Mouse (Mus musculus) midbrain, embryonic 12.5 days (tissue): ENCODE data around the gene Galr2. TPM values are rescaled to one million over a fixed set of nuclear protein-coding genes. Genes with fewer than 3 reads are reported as not detected.
"Not testable (repeated sequence)": the region's sequence is repeated elsewhere in the genome, so short reads cannot be mapped to it uniquely, and the experiment has no call there.

Experiments used
- ATAC-seq: fragments of 200-750 bp; cut with Nextera tagmentation; 2 replicates; pipeline ENCODE4 v1.8.0; 2017; ENCODE audit warnings: low read depth, moderate TSS enrichment, moderate library complexity; ENCODE audit not compliant: low FRiP score
- H3K27ac ChIP-seq: fragments of 300-500 bp; sonication (generic); replicated peaks from 2 replicates; pipeline ENCODE4 v1.5.1; 2016; ENCODE audit warnings: mild to moderate bottlenecking
- H3K27me3 ChIP-seq: fragments of 300-500 bp; sonication (generic); 2 replicates; pipeline ENCODE4 v1.6.1; 2016; ENCODE audit warnings: mild to moderate bottlenecking
- H3K36me3 ChIP-seq: fragments of 300-500 bp; sonication (generic); 2 replicates; pipeline ENCODE4 v1.6.1; 2016
- H3K4me1 ChIP-seq: fragments of 300-500 bp; sonication (generic); 2 replicates; pipeline ENCODE4 v1.6.1; 2016
- H3K4me2 ChIP-seq: fragments of 300-500 bp; sonication (generic); replicated peaks from 2 replicates; pipeline ENCODE4 v1.6.1; 2016; ENCODE audit warnings: mild to moderate bottlenecking, moderate library complexity
- H3K4me3 ChIP-seq: fragments of 300-500 bp; sonication (generic); 2 replicates; pipeline ENCODE4 v1.5.1; 2016; ENCODE audit warnings: mild to moderate bottlenecking
- H3K9ac ChIP-seq: fragments of 300-500 bp; sonication (generic); replicated peaks from 2 replicates; pipeline ENCODE4 v1.6.1; 2016; ENCODE audit warnings: mild to moderate bottlenecking, moderate library complexity
- H3K9me3 ChIP-seq: fragments of 300-500 bp; sonication (generic); 2 replicates; pipeline ENCODE4 v1.6.1; 2016; ENCODE audit warnings: mild to moderate bottlenecking
- WGBS: fragments of 180-500 bp; shearing (Covaris S2); methylation state at CpG from one replicate; pipeline ENCODE4 v1.1.7; 2016; 5-methylcytosine and 5-hydroxymethylcytosine counted together
- polyA plus RNA-seq: library from polyadenylated mRNA; unstranded; fragments of >200 nt; fragmentation: Nextera tagmentation; extraction: Ambion mirVana; gene quantifications from 2 replicates; pipeline ENCODE4 v1.2.1, GENCODE M21; 2016

The Galr2 gene
- polyA plus RNA-seq, 1 experiment from 2014 or later: 0.24 TPM

DNA sequence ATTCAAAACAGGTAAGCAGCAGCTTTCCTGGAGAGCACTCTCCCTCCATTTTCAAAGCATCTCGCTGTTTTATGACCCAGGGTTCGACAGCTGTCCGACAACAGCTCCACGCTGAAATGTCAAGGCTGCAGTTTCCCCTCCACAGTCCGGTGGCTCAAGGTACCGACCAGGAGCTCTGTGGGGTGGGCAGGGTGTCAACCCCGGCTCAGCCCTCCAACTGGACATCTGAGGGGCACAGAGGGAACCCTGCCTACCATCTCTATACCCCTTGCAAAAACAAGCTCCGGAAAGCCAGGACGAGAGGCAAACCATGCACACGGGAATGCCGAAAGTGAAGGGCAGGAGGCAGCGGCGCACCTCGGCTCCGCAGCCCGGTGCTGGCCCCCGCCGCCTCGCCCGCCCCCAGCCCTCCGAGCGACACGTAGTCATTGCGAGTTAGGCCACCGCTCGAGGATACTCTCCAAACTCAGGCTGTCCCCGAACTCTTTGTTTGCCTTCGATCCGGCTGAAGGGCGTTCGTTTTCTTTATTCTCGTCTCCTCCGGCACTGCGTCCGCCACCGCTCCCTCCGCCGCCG is 7.2 kb upstream of the Galr2 start:
- Histone ChIP-seq H3K4me2 (peak overlapping the region; percentile 98), H3K9me3 (no peaks in the 10 kb centered on the region), H3K27me3 (no peaks in the 10 kb centered on the region), H3K9ac (peak overlapping the region; percentile 81), H3K27ac (peak overlapping the region; percentile 88), H3K4me3 (peak overlapping the region; percentile 88), H3K36me3 (peaks cover 27% of the 10 kb centered on the region), H3K4me1 (peaks cover 24% of the 10 kb centered on the region)
- peak; percentile 48; the same call in 1 of the 2 replicates for ATAC-seq
- WGBS: under 1% methylated on average over 39 of the region's 39 CpGs

DNA sequence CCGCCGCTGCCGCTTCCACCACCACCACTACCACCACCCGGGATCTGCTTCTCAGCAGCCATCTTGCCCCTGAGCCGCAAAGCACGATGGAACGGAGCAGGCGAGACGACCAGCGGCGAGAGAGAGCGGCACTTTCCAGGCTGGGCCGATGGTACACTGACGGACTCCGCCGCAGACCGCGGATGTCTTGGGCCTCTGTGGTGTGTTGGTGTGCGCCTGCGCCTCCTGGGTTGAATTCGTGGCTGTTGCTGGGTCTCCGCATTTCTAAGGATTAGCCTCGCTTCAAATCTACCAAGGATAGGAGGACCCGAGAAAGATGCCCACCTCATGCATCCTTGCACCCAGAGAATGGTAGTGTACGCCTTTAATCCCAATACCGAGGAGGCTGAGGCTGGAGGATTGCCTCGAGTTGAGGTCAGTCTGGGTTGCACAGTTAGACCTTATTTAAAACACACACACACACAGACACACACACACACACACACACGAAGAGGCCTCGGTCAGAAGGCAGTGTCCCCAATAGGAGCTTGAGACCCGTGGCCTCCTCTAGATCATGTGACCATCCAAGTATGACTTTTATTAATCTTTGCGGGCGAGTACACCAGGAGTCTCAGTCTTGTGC is 6.6 kb upstream of the Galr2 start, which contains the start of gene Srp68:
Srp68 (minus strand) TSS at position 173 of the 622 bp plus-strand sequence.
- Histone ChIP-seq H3K27me3 (no peaks in the 10 kb centered on the region), H3K4me3 (peak within 1 kb of the TSS; percentile 88), H3K27ac (peak within 1 kb of the TSS; percentile 88), H3K36me3 (peaks cover 22% of the 10 kb centered on the region), H3K4me1 (peaks cover 24% of the 10 kb centered on the region), H3K9me3 (no peaks in the 10 kb centered on the region), H3K4me2 (peak within 1 kb of the TSS; percentile 98), H3K9ac (peak within 1 kb of the TSS; percentile 81)
- WGBS: 4% methylated on average over 32 of the region's 32 CpGs
- ATAC-seq: peak; percentile 98

DNA sequence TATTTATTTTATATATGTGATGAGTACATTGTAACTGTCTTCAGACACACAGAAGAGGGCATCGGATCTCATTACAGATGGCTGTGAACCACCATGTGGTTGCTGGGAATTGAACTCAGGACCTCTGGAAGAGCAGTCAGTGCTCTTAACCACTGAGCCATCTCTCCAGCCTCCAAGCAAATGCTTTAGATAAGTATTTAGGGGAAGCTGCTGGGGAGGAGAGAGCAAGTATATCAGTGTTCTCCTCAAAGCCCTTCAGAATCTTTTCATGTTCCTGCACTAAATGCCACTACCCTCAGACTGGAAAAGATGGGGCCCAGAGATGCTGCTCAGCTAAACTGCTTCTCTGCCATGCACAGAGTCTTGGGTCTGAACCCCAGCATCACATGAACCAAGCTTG is 3.6 kb upstream of the Galr2 start:
- not testable (repeated sequence) for H3K4me3 ChIP-seq, H3K9me3 ChIP-seq, H3K9ac ChIP-seq, H3K27ac ChIP-seq, H3K36me3 ChIP-seq, H3K4me2 ChIP-seq, ATAC-seq
- 97% methylated on average over 1 of the region's 1 CpGs for WGBS
- Histone ChIP-seq H3K4me1 (peaks cover 30% of the 10 kb centered on the region), H3K27me3 (peaks cover 26% of the 10 kb centered on the region)

DNA sequence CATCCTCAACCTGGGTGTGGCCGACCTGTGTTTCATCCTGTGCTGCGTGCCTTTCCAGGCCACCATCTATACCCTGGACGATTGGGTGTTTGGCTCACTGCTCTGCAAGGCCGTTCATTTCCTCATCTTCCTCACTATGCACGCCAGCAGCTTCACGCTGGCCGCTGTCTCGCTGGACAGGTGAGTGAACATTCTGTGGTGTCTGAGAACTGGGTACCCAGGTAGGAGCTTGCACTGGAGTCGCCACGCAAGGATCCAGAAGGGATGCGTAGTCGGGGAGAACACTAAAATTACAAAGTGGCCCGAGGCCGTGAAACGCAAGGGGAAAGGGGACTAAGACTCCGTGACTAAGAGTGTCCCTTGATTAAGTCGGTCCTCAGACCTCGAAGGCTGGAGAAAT is 932 bp downstream of the Galr2 start:
- Histone ChIP-seq H3K36me3 (no peaks in the 10 kb centered on the region), H3K9me3 (no peaks in the 10 kb centered on the region), H3K4me1 (peaks cover 12% of the 10 kb centered on the region; the same call in 1 of the 2 replicates), H3K9ac (peak overlapping the region; percentile 39; the same call in 1 of the 2 replicates), H3K27me3 (peaks cover 66% of the 10 kb centered on the region), H3K27ac (no peak overlapping the region), H3K4me2 (peak overlapping the region; percentile 48), H3K4me3 (peak overlapping the region; percentile 33)
- no peak for ATAC-seq
- 3% methylated on average over 18 of the region's 18 CpGs for WGBS

DNA sequence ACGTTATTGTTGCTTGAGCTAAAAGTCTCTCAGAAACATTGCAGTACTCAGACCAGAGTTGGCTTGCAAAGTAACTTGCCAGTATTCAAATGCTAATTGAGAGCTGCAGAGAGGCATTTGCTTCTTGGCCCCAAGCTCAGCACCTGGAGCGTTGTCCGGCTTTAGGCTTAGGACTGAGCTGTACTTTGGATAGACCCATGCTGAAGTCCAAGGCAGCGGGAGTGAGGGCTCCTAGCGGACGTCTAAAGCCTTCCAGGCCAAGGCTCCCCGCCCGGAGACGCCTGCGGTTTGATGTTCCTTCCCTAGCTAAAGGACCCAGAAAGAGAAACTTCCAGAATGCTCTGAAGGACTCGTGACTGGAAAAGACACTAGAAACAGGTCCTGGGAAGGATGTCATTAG is 1.4 kb downstream of the Galr2 start:
- H3K4me3 ChIP-seq: peak overlapping the region; percentile 33; the same call in 1 of the 2 replicates
- WGBS: under 1% methylated on average over 11 of the region's 11 CpGs

DNA sequence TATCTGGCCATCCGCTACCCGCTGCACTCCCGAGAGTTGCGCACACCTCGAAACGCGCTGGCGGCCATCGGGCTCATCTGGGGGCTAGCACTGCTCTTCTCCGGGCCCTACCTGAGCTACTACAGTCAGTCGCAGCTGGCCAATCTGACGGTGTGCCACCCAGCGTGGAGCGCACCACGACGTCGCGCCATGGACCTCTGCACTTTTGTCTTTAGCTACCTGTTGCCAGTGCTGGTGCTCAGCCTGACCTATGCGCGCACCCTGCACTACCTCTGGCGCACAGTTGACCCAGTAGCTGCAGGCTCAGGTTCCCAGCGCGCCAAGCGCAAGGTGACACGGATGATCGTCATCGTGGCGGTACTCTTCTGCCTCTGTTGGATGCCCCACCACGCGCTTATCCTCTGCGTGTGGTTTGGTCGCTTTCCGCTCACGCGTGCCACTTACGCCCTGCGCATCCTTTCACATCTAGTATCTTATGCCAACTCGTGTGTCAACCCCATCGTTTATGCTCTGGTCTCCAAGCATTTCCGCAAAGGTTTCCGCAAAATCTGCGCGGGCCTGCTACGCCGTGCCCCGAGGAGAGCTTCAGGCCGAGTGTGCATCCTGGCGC is 2.3 kb downstream of the Galr2 start:
- Histone ChIP-seq H3K27me3 (peaks cover 66% of the 10 kb centered on the region), H3K27ac (no peak overlapping the region), H3K4me3 (no peak overlapping the region), H3K4me2 (no peak overlapping the region), H3K4me1 (peaks cover 12% of the 10 kb centered on the region; the same call in 1 of the 2 replicates), H3K9me3 (no peaks in the 10 kb centered on the region), H3K36me3 (peaks cover 7% of the 10 kb centered on the region), H3K9ac (no peak overlapping the region)
- WGBS: 10% methylated on average over 48 of the region's 48 CpGs
- no peak for ATAC-seq

More for the DNA sequence above, 1.4 kb downstream of the Galr2 start:
- Histone ChIP-seq H3K4me1 (peaks cover 12% of the 10 kb centered on the region; the same call in 1 of the 2 replicates), H3K27me3 (peaks cover 66% of the 10 kb centered on the region), H3K4me2 (0 out of 2 replicates have a peak overlapping the region, but pooled peaks have one; percentile 48), H3K27ac (no peak overlapping the region), H3K9me3 (no peaks in the 10 kb centered on the region), H3K36me3 (no peaks in the 10 kb centered on the region), H3K9ac (no peak overlapping the region)
- no peak for ATAC-seq

DNA sequence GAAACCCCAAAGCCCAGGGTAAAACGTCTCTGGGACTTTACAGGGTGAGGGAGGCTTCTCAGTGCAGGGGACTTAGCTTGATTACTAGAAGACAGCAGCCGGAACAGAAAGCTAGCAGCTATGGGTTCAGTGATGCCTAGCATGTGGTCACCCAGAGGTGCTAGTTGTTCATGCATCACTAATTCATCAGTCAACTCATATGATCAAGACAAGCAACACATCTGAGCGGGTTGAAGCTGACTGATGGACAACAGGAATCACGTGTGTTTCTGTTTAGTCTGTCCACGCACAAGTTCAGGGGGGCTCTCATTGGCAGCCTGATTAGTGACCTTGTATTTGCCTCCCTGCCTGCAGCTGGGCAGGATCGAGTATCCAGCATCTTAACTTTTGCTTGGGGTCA is 3.2 kb downstream of the Galr2 start:
- Histone ChIP-seq H3K4me2 (no peak overlapping the region), H3K4me1 (peaks cover 12% of the 10 kb centered on the region; the same call in 1 of the 2 replicates), H3K36me3 (peaks cover 17% of the 10 kb centered on the region), H3K27ac (no peak overlapping the region), H3K9me3 (no peaks in the 10 kb centered on the region), H3K4me3 (no peak overlapping the region), H3K9ac (no peak overlapping the region), H3K27me3 (peaks cover 66% of the 10 kb centered on the region)
- no peak for ATAC-seq
- 66% methylated on average over 6 of the region's 6 CpGs for WGBS

DNA sequence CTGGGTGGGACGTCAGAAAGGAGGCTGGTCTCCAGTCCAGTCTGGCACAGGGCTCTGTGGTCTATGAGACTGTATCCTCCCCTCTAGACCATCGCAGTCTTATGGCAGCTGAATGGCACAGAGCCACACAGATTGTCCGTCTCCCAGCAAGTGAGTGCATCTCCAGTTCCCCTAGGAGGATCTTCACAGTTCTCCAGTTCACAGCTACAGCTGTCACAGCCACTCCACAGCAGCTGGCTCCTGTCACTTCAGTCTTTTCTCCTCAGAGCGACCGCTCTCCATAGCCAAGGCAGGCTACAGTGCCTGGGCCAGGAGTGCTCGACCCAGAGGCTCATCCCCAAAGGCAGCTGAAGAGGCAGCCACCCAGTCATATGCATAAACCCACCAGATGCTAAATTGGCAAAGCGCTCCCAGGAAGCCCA is 5.0 kb downstream of the Galr2 start:
- H3K4me2 ChIP-seq: no peak overlapping the region
- WGBS: 73% methylated on average over 7 of the region's 7 CpGs
- no peak overlapping the region for H3K9ac ChIP-seq
- no peak overlapping the region for H3K4me3 ChIP-seq
- H3K27ac ChIP-seq: no peak overlapping the region
- ATAC-seq: no peak
- peaks cover 54% of the 10 kb centered on the region for H3K27me3 ChIP-seq
- peaks cover 35% of the 10 kb centered on the region for H3K36me3 ChIP-seq
- peaks cover 12% of the 10 kb centered on the region; the same call in 1 of the 2 replicates for H3K4me1 ChIP-seq
- no peaks in the 10 kb centered on the region for H3K9me3 ChIP-seq

DNA sequence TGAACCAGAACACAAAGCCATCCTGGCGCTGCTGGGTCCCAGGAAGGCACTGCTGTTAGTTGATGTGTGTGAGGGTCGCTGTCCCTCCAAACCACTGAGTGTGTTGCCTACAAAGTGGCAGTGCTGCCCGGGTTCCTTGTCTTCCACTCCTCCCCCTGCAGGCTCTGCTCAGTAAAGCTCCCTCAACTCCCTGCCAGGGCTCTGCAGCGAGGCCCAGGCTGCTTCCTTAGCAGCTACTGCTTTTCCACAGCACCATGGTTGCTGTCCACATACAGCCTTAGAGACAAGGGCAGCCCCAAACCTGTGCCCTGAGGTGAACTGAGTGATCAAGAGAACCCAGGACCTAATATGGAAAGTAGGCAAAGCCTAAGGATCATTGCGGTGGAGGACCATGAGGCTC is 6.6 kb downstream of the Galr2 start:
- 75% methylated on average over 5 of the region's 5 CpGs for WGBS
- no peak overlapping the region for H3K4me2 ChIP-seq
- no peak overlapping the region for H3K27ac ChIP-seq

DNA sequence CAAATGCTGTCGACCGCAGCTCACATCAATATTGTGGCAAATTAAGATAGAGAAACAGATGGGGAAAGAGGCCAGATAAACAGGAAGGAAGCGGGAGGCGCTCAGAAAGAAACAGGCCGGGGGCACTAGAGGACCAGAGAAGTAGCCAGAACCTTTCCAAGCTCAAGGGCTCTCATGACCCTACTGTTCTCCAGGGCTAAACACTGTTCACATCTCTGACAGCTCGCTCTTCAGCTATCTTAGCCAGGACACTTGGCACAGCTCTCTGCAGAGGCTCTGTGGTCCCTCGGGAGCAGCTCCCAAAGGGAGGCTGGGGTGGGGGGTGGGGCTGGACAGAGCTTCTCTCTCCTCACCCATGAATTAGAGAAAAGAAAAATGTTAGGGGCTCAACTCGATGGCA is 9.8 kb downstream of the Galr2 start:
- no peak for ATAC-seq
- Histone ChIP-seq H3K9ac (no peak overlapping the region), H3K27ac (no peak overlapping the region), H3K4me3 (no peak overlapping the region), H3K4me1 (no peaks in the 10 kb centered on the region), H3K36me3 (peaks cover 75% of the 10 kb centered on the region), H3K27me3 (peaks cover 6% of the 10 kb centered on the region), H3K4me2 (no peak overlapping the region), H3K9me3 (no peaks in the 10 kb centered on the region)
- 95% methylated on average over 8 of the region's 8 CpGs for WGBS

More for the DNA sequence above, 6.6 kb downstream of the Galr2 start:
- H3K9me3 ChIP-seq: no peaks in the 10 kb centered on the region
- no peaks in the 10 kb centered on the region for H3K4me1 ChIP-seq
- H3K27me3 ChIP-seq: peaks cover 38% of the 10 kb centered on the region
- H3K4me3 ChIP-seq: no peak overlapping the region
- no peak overlapping the region for H3K9ac ChIP-seq
- H3K36me3 ChIP-seq: peaks cover 47% of the 10 kb centered on the region
- ATAC-seq: no peak

DNA sequence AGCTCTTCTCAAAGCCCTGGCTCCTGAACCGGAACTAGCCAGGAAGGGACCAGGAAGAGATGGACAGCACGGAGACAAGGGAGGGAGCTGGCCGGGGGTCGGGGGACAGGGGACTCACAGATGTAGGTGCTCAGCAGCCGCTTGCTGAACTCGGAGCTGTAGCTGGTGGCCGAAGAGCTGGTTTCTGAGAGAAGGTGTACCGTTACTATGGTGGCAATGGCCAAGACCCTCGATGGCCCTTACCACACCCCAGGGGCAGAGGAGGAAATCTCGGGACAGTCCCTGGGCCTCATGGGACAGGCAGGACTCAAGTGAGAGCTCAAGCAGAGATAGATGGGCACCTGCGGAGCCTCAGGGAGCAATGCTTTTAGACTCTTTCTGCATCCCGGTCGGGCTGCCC is 11.7 kb downstream of the Galr2 start:
- Histone ChIP-seq H3K36me3 (peaks cover 89% of the 10 kb centered on the region), H3K4me1 (no peaks in the 10 kb centered on the region), H3K27me3 (no peaks in the 10 kb centered on the region), H3K9ac (no peak overlapping the region), H3K4me3 (no peak overlapping the region), H3K4me2 (no peak overlapping the region), H3K27ac (no peak overlapping the region), H3K9me3 (no peaks in the 10 kb centered on the region)
- no peak for ATAC-seq
- 90% methylated on average over 13 of the region's 13 CpGs for WGBS

DNA sequence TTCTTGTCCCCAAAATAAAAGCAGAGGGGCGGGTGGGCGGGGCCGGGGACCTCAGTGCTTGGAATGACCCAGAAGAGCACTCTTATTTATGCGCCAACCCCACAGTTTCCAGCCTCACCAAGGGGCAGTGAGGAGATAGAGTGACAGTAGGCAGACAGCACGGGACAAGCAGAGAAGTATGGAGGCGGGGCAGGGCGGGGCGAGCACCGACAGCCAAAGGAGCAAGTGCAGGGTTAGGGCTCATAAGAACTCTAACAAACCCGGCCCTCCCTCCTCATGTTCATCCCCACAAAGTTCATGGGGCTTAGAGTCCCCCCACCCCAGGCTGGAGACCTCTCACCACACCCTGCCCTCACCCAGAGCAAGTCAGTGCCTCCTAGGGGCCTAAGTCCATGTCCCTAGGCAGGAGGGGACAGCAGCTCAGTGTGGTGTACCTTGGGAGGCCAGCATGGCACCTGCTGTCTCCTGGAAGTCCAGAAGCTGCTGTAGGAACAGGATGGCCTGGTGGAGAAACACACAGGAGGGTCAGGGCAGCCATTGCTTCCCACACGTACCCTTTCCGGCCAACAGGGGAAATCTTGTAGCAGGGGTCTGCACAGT is 12.9 kb downstream of the Galr2 start:
- H3K4me3 ChIP-seq: no peak overlapping the region
- ATAC-seq: no peak
- H3K9ac ChIP-seq: no peak overlapping the region
- H3K9me3 ChIP-seq: no peaks in the 10 kb centered on the region
- H3K27ac ChIP-seq: no peak overlapping the region
- H3K36me3 ChIP-seq: peaks cover 86% of the 10 kb centered on the region
- H3K27me3 ChIP-seq: no peaks in the 10 kb centered on the region
- H3K4me2 ChIP-seq: no peak overlapping the region
- H3K4me1 ChIP-seq: no peaks in the 10 kb centered on the region
- 85% methylated on average over 12 of the region's 12 CpGs for WGBS
